Mouse (Mus musculus): Measurements from ENCODE around the gene Pde4d.
"Not testable (repeated sequence)": the region's sequence is repeated elsewhere in the genome, so short reads cannot be mapped to it uniquely, and the experiment has no call there.

The Pde4d gene

DNA sequence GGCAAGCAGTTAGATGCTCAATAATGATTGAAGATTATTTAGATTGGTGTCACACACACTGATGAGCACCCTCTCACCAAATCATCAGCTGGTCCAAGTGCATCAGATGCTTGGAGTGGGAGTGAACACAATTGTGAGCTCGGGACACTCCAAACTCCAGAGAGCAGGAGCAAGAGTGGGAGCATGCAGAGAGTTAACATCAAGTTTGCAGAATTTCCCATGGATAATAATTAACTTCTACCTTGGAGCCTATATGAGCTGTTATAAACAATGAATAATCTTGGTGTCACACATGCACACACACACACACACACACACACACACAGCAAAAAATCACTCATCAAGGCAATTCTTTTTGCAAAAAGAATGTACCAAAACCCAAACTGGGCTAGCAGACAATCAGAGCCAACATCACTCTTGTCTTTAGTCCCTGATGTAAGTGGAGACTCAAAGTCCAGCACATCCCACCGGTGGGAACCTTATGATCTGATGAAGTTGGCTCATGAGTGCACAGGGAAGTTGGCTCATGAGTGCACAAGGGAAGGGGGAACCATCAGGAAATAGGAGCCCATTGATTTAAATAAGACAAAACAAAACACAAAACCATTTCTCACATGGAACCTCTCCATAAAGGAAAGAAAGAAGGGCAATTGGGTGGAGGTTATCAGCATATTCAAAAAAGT is 1391.5 kb downstream of the Pde4d start:
- in situ Hi-C loops (cut with MseI, MboI), result no loop called here

DNA sequence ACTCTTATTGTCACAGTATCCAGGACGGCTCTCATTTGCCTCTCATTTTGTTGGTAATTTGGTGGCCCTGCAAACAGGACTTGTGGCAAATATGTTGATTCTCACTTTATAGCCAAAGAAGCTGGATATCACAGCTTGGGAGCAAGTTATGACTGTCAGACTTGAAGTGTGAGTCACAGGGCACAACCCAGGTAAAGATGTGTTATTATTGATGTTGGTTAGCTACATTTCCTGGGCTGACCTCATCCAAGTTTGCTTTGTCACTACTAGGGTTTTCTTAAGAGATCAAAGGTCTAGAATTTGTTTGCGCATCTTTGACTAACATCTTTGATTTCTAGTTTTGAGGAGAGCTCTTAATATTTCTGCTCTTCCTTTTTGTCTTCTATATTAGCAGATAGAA is 1393.2 kb downstream of the Pde4d start:
- in situ Hi-C loops (cut with MseI, MboI), result no loop called here

DNA sequence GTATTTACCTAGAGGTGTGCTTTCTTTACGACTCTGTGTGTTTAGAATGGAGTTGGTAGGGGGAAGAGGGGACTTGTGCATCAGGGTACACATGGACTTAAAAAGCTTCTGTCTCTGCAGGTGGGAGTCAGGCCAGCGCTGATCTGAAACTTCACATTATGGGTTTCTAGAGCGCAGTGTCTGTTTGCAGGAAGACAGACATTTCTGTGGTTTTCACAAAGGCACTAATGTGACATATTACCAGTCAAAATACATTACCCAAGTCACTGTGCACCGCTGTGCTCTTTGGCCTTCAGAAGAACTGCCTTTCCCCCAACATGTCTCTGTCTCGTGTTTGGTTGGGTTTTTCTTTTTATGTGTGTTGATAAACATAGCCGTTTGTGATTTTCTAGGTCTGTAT is 1395.1 kb downstream of the Pde4d start:
- in situ Hi-C loops (cut with MseI, MboI), result no loop called here

DNA sequence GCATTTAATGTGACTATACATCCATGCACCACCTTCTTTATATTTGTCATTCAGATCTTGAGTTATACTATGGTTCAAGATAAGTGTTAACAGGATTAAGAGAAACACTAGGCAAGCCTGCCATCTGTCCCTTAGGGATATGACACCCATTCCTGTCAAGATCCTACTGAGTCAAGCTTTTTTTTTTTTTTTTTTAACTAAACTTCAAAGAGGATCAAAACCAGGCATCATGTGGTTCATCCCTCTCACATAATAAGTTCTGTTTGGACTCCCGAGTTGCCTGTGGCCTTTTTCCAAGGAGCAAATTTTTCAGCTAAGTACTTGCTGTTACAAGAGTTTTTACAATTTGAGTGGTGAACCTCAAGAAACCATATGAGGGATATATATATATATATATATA is 1414.1 kb downstream of the Pde4d start:
- in situ Hi-C loops (cut with MseI, MboI), result no loop called here

DNA sequence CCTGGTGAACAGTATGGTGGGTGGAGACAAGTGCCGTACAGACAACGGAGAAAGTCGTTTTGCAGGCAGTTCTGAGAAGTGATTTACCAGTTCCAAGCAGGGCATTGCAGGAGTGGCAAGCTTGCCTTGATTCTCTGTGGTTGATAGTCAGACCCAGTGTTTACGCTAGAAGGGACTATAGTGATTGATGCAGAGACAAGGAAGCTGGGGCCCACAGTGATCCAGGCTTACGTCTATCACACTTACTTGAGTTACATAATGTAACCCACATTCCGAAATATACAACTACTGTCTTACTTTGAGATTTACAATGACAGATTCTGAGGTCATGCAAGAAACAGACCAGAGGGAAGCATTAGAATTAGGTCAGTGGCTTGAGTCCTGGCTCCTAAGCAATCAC is 1414.6 kb downstream of the Pde4d start:
- in situ Hi-C loops (cut with MseI, MboI), result no loop called here

DNA sequence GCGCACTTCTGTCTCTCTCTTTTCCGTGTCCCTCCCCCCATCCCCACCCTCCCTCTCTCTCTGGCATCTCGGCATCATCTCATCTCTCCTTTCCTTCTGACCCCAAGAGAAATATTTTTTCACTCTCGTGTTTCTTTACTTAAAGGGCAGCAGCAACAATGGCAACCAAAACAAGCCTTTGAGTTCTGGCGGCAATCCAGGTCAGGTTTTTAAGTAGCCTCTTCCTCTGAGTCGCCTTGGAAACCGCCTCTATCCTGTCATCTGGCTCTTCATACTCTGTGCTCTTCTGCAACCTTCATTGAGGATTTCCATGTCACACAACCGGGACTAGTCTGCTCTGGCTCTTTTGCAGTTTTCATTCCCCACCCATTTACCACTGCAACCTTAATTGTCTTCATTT is 1430.6 kb downstream of the Pde4d start:
- in situ Hi-C loops (cut with MseI, MboI), result no loop called here

DNA sequence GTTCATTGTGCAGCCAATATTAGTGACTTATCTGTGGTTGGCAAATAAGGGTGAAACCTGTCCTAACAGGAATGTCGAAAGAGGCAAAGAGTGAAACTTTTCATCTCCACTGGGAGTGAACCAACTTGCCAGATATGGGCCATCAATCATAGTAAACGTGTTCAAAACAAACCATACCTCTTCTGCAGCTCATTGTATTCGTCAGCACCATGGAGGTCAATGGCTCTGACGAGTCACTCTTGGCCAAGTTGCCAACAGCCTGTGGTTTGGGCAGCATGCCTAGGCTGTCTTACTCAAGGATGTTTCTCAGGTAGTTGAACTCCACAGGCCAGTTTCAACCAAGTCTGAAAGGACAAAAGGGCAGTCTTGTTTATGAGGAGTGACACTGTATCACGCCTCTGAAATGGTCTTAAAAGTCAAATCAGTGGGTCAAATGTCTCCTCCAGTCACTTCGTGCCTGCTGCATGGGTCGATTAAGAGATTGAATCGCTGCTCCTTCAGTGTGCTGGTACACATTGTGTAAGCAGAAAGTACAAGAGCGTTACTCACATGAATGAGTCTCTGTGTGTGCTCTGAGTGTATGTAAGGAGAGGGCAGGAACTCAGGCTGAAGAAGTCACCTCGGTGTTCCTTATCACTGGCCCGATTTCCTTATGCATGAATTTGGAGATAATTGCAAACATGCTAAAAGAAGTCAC is 1431.6 kb downstream of the Pde4d start:
- in situ Hi-C loops (cut with MseI, MboI), result no loop called here

DNA sequence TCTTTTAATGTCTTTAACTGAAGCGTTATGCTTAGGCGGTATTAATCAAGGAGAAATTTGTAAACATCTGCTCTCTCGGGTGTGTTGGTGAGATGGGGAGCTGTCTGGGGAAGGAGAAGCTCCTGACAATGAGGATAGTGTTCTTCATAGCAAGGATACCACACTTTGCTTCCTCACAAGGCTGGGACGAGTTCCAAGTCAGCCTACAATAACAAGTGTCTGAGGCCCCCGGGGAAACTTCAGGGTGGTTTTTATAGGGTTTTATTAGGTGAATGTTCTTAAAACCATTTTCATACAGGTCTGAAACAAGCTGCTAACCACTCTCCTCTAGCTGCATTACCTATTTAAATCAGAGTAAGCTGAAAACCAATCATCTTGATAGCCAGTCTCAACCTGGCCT is 1433.9 kb downstream of the Pde4d start:
- in situ Hi-C loops (cut with MseI, MboI), result no loop called here

DNA sequence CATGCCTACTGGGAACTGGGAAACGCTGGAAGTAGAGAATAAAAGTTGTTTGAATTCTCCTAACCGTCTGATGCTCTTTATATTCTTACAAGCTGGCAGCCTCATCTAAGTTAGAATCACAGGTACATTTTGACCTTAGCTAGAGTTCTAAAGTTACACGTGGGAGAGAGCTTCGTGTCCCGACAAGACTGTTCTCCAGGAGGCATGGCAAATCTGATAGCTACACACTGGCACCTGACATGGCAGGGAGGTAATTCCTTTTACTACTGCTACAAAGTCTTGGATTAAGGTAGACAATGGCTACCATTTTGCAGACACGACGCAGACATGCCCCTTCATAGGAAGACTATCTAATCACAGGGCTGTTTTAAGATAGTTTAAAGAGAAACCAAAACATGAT is 1435.1 kb downstream of the Pde4d start:
- in situ Hi-C loops (cut with MseI, MboI), result no loop called here

DNA sequence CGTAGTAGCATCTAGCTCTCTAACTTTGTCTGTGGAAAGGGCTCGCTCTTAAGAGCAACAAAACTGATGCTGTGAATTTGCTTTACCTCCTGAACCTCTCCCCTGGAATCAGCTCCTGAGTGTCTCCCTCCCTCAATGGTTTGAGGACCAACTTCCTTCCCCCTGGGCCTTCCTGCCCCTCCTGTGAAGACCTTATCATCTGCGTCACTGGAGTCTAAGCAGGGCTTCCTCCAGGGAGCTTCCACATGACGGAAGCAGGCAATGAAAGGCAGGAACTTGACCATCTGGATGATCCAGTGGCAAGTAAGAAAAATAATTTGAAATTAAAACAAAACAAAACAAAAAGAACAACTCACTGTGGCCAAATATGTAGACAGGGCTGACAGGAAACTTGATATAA is 1438.5 kb downstream of the Pde4d start:
- in situ Hi-C loops (cut with MseI, MboI), result no loop called here

DNA sequence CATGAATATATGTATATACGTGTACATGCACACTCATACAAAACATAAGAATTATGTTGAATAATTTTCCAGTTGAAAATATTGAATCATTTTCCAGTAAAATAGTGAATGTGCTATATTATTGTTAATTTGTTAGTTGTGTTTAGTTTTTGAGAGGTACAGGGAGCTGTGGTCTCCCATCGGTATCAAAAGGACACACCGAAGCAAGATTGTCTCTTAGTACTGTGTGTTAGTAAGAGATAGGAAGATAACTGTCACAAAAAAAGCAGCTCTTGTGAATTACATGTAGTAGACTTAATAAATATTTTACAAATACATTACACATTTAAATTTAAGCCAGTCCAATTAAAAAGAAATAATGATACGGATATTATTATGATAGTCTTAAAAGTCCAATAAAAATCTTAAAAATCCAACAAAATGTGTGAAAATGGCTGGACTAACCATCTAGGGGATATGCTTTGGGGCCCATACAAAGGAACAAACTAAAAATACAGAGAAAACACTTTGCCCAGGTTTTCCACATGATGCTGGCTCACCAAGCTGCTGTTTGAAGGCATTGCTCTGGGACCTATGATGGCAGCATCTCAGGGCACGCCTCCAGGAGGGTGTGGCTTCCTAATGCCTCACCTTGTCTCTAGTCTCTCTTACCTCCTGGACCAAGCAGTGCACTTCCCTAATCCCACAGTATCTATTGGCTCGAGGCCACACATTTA is 1441.6 kb downstream of the Pde4d start:
- in situ Hi-C loops (cut with MseI, MboI), result no loop called here

DNA sequence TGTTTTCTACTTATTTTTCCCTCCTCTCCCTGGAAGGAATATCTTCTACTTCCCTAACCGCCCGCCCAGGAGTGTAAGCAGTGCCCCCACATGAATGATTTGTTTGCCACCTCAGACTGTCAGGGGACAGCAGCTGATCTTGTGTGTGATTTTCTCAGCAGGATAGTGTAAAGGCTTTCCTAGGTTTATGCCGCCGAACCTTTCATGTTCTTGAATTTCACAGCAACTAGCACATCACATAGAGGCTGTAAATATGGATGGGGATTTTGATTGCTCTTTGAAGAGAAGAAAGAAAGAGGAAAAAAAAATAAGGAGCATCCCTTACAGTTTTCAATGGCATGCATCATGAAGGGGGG is 1442.1 kb downstream of the Pde4d start:
- in situ Hi-C loops (cut with MseI, MboI), result no loop called here

DNA sequence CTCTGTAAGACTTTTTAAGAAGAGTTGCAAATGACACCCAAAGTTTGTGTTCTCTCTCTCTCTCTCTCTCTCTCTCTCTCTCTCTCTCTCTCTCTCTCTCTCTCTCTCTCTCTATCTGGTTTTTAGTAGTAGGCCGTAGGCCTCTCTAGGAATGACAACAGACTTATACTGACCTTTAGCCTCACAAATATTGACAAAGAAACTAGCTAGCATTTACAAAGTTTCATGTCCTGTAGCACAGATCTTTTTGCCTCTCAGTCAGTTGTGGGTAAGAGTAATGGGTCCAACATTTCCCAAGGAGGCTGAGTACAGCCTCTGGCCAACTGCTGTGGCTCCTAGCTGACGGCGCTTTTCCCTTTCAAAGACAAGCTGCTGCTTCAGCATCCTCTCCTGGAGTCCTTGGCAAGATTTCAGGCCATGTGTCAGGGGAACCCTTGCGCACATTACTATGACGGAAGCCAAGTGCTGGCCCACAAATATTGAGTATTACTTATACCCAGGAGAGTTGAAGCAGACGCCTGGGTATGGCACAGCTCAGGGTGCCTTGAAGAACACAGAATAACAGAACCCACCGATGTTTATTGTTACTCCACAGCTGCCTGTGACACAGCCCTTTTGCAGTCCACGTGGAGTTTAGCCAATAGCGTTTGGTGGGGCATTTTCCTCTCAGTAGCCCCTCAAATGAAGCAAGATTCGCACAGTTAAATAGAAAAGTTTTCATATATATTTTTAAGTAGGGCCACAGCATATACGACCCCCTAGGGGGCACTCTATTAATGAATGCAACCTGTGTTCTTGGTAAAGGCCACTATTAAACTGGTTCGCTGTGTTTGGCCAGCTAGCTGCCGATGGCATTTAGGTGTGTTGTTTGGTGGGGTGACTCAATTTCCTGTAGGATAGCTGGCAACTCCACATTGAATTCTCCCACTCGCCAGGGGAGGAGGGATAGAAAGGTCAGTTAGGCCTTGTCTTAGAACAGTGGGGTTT is 1450.0 kb downstream of the Pde4d start:
- in situ Hi-C loops (cut with MseI, MboI), result no loop called here

DNA sequence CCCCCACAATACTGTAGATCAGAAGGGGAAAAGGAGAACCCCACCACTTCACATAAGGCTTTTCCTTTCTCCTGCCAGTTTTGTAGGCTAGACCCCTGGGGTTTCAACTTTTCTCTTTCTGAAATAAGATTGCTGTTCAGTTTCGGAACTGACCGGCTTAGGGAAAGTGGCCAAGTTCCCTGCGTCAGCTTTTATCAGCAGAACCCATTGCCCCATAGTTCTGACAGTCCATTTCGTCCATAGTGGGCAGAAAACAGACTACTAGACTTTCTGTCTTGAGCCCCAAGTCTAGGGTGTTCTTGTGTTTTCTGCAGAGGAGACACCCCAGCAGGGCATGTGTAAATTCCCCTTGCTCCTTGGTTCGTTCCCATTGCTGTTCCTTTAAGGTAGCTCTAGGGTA is 1452.1 kb downstream of the Pde4d start:
- in situ Hi-C loops (cut with MseI, MboI), result no loop called here

DNA sequence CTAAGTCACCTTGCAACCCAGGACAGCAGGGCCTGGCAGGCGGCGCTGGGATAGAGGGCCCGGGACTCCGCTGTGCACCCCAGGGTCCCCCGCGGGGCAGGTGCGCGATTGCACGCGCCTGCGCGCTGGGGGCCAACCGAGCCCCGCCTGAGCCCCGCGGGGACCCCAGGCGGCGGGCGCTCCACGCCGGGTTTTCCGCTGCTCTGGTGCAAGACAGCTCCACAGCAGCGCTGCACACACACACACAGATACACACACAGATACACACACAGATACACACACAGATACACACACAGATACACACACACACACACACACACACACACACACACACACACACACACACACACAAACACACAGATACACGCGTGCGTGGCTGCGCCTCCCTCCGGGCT is 1452.7 kb downstream of the Pde4d start:
- in situ Hi-C loops (cut with MseI, MboI), result not testable (repeated sequence)

DNA sequence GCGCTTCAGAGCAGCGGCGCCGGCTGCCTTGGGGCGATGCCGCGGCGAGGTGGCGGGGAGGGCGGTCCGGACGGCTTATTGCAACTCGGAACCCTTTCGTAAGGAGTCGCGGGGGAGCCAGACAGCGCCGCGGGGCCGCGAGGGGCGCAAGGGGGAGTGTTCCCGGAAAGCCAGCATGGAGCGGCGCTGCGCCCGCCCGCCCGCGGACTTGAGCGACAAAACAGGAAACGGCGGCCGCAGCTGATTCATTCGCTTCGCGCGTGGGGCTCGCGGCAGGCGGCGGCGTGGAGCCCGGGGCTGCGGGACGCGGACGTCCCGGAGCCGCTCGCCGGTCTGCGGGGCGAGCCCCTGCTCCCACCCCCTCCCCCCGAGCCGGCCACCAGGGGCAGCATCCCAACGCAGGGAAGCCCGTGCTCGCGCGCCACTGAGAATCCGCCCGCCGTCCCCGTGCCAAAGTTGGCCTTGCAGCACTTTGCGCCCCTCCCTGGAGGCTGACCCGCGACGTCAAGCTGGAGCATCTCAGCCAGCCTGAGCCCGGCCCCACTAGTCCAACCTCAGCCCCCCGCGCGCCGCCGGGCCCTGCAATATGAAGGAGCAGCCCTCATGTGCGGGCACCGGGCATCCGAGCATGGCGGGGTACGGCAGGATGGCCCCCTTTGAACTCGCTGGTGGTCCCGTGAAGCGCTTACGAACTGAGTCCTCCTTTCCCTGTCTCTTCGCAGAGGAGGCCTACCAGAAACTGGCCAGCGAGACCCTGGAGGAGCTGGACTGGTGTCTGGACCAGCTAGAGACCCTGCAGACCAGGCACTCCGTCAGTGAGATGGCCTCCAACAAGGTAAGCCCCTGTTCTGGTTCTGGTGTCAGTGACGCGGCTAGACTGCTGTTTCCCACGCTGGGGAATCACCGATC is 1453.4 kb downstream of the Pde4d start:
- in situ Hi-C loops (cut with MseI, MboI), result no loop called here

DNA sequence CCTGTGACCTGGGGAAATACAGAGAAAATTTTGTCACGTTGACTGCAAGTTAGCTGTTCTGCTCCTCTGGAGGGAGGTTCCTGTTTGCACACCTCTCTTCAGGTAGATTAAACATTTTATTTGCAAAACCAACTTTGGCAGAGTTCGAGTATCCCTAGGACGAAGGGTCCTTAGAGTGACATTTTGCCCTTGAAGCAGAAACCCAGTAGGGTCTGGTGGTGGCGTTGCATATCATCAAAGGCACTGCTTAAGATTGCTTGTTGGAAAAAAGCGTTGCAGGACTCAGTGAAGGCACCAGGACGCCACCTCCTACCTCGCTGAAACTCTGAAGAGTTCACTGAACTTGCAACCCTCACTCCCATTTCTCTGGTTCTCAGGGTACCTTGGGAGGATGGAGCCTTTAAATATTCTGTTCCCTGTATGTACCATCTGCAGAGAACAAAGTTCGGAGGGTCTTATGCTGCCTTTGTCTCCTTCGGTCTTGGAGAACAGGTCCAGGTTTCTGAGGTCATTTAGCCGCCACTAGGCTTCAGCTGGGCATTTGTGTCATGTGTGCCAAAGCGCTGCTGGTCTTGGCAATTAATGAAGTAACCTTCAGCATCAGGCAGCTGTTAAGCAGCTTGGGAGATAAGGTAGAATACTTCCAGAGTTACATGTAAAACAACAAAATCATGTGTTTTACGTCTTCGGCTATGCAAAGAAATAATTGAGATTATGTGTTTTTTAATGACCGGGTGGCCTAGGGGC is 1454.2 kb downstream of the Pde4d start:
- in situ Hi-C loops (cut with MseI, MboI), result no loop called here

DNA sequence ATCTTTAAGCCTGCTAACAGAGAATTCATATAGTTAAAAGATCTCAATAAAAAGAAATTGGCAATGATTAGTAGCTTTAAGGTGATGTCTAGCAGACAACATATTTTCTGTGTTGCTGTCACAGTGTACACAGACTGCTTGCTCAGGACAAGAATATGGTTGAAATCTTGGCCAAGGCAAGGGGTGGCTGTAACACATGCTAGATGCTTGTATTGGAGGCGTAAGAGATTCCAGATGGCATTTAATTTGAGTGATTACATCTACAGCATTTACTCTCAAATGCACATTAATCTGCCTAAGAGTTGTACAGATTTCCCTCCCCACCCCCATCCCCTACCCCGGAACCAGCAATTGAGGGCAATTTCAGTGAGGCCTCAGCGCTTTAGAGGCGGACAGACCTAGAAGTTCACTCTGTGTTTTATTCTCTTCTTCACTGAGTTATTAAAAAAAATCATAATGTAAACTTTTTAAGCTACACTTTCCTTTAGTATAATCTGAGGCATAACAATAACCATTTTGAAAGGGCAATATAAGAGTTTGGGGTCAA is 1456.7 kb downstream of the Pde4d start:
- in situ Hi-C loops (cut with MseI, MboI), result loop anchor here (5.0 kb wide), 1 partner anchor 129 kb away; no protein-coding TSS in a partner anchor

DNA sequence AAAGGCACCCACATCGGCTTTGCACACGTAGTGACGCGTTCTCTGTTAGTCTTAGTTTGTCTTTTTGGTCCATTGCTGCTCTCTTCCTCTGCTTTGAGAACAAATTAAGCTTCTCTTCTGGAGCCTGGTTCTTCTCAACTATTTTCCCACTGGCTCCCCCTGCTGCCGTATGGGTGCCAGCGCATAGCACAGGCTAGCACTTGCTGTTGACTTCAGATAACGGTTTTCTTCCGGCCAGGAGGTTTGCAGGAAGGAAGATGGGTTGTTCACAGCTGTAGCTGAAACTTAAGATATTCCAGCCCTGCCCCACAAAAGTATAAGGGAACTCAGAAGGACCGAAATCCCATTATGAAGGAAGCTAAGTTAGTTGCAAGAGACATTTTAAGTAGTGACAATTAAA is 1457.9 kb downstream of the Pde4d start:
- in situ Hi-C loops (cut with MseI, MboI), result loop anchor here (5.0 kb wide), 1 partner anchor 130 kb away; no protein-coding TSS in a partner anchor

DNA sequence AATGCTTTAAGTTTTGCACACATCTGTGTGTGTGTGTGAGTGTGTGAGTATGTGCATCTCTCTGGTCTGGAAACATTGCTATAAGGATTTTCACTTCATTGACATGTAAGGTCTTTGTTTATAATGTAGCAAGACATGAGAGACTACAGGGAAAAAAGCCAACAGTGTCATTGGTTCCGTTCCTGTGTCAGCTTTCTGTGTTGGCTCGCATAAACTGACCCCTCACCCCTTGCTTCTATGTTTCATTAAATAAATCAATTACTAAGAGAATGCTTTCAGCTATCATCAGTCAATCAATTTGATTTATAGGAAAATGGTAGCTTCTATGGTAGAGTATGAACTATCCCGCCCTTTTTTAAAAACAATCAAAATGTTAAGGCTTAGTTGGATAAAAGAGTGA is 1458.6 kb downstream of the Pde4d start:
- in situ Hi-C loops (cut with MseI, MboI), result loop anchor here (5.0 kb wide), 1 partner anchor 131 kb away; no protein-coding TSS in a partner anchor

Measured in mouse trophoblast stem cell (cell line).